Comparison of ENCODE assay signal across 8 mouse cellular contexts in genomic region chr12:55384023-55384749, GRCm38 (mm10). TPM values are rescaled to one million over a fixed set of nuclear protein-coding genes. Genes with fewer than 3 reads are reported as not detected.
DNase-seq lines count a peak whose midpoint lies in the region; ATAC-seq and TF ChIP-seq lines count a peak whose summit lies in the region.

Gene Psma6 (plus strand): TSS chr12:55384222.

- ATAC-seq in erythroid progenitor cell, adult 5-6 weeks (replicated peaks; ENCODE audit: low FRiP score, poor library complexity, severe bottlenecking) = no peak
- ATAC-seq in limb, embryonic 14.5 days (ENCODE audit: low FRiP score, low read depth) = no peak

- intact Hi-C loops in heart, postnatal 36 days (cut with DNase I) = no loop called here

- TF ChIP-seq CTCF in olfactory bulb, adult 2 months (IDR thresholded peaks at IDR 0.05; ENCODE audit: insufficient read depth, low read depth, low read length) = no peak

- no peak within 1 kb of the TSS for H3K4me2 ChIP-seq in limb, embryonic 14.5 days (replicated peaks; ENCODE audit: low read depth, low read length, severe bottlenecking)

- 0 out of 4 replicates have a peak within 1 kb of the TSS, but pooled peaks of 1 of the 2 experiments have one; percentile 10 for H3K4me3 ChIP-seq in ES-E14 (ENCODE audit: insufficient read depth in 1 of 2, low read depth in 1 of 2, low read length in 2 of 2, poor library complexity in 1 of 2, severe bottlenecking in 1 of 2)
- H3K4me3 ChIP-seq in limb, embryonic 14.5 days (replicated peaks; ENCODE audit: low read length) = no peak within 1 kb of the TSS
- no peak within 1 kb of the TSS for H3K4me3 ChIP-seq in olfactory bulb, adult 2 months (ENCODE audit: insufficient read depth, low read depth, low read length)

- peak within 1 kb of the TSS; percentile 21; the same call in 1 of the 2 replicates for H3K9ac ChIP-seq in ES-E14 (ENCODE audit: insufficient read depth, low read depth, low read length, poor library complexity, severe bottlenecking)
- H3K9ac ChIP-seq in limb, embryonic 14.5 days (ENCODE audit: low read depth, low read length, severe bottlenecking) = no peak within 1 kb of the TSS

- TF ChIP-seq POLR2A in limb, embryonic 14.5 days (IDR thresholded peaks at IDR 0.05; ENCODE audit: borderline replicate concordance, extremely low read depth, insufficient read depth, insufficient read length) = no peak
- no peak for TF ChIP-seq POLR2A in olfactory bulb, adult 2 months (IDR thresholded peaks at IDR 0.05; ENCODE audit: insufficient read depth, low read depth, low read length)

- peaks cover 29 to 34% of the 10 kb centered on the region in 2 experiments for H3K4me1 ChIP-seq in ES-E14 (ENCODE audit: control insufficient read depth in 2 of 2, insufficient read depth in 2 of 2, low read length in 2 of 2, poor library complexity in 1 of 2)
- H3K4me1 ChIP-seq in limb, embryonic 14.5 days (ENCODE audit: control insufficient read depth, insufficient read depth, low read length) = 0 out of 2 replicates have a peak, but pooled peaks cover 2% of the 10 kb centered on the region
- no peaks in the 10 kb centered on the region for H3K4me1 ChIP-seq in olfactory bulb, adult 2 months (ENCODE audit: control insufficient read depth, insufficient read depth, low read length)

- H3K9me3 ChIP-seq in ES-E14 (ENCODE audit: control insufficient read depth, insufficient read depth, low read depth, low read length) = no peaks in the 10 kb centered on the region
- no peaks in the 10 kb centered on the region for H3K9me3 ChIP-seq in limb, embryonic 14.5 days (ENCODE audit: control insufficient read depth, low read length)

- no peaks in the 10 kb centered on the region for H3K36me3 ChIP-seq in ES-E14 (ENCODE audit: control insufficient read depth, insufficient read depth, low read length, poor library complexity, severe bottlenecking)
- H3K36me3 ChIP-seq in limb, embryonic 14.5 days (ENCODE audit: control insufficient read depth, insufficient read depth, low read length) = no peaks in the 10 kb centered on the region

- in situ Hi-C loops in ES-E14 (cut with MboI; ENCODE audit: low sequenced_read_pairs in 2 of 2, unreplicated experiment in 2 of 2) = no loop called here

- H3K27ac ChIP-seq in ES-E14 (ENCODE audit: insufficient read depth, low read depth, low read length, poor library complexity, severe bottlenecking) = peak within 1 kb of the TSS; percentile 74
- H3K27ac ChIP-seq in limb, embryonic 14.5 days (replicated peaks; ENCODE audit: low read depth, low read length) = no peak within 1 kb of the TSS
- H3K27ac ChIP-seq in olfactory bulb, adult 2 months (ENCODE audit: insufficient read depth, low read depth, low read length) = no peak within 1 kb of the TSS

- DNase-seq in 3134 (ENCODE audit: extremely low read depth, insufficient read length, low spot score) (peak; percentile 37), ES-E14 (ENCODE audit: low read depth, low spot score) (no peak)
- DNase-seq in heart, postnatal 36 days = no peak
- DNase-seq in limb, embryonic 14.5 days (ENCODE audit: low spot score) = no peak
- DNase-seq in retina, postnatal 1 day = no peak
- no peak for DNase-seq in ovary, adult 18-20 months (ENCODE audit: low spot score)

- no peaks in the 10 kb centered on the region for H3K27me3 ChIP-seq in limb, embryonic 14.5 days (ENCODE audit: control insufficient read depth, insufficient read depth, low read length)

- WGBS in limb, embryonic 14.5 days = 50% methylated on average over 10 of the region's 10 CpGs
- WGBS in olfactory bulb, adult 2 months = 86% methylated on average over 10 of the region's 10 CpGs

TF ChIP-seq in ES-E14, 5 proteins besides CTCF, POLR2A, EP300 and RAD21:
- peak; percentile 62; the same call in 1 of the 2 replicates for TF ChIP-seq ZNF384 (IDR thresholded peaks at IDR 0.05; ENCODE audit: low read depth, low read length)
- TF ChIP-seq MAFK (IDR thresholded peaks at IDR 0.05; ENCODE audit: insufficient read depth, low read depth, low read length) = no peak
- no peak for TF ChIP-seq CHD2 (IDR thresholded peaks at IDR 0.05; ENCODE audit: low read depth, low read length)
- TF ChIP-seq ZC3H11A (IDR thresholded peaks at IDR 0.05; ENCODE audit: borderline replicate concordance, low read depth, low read length) = no peak

RNA-seq across cellular contexts. Expression of gene Psma6, which starts in this region (rescaled TPM):
- total RNA-seq in ES-E14 (2012; rRNA removed) = 148 and 215 TPM in 2 replicates
- 104 and 111 TPM in 2 replicates for total RNA-seq in erythroid progenitor cell, adult 5-6 weeks (2015; ENCODE audit: low replicate concordance)
- 66.7 and 125 TPM in 2 replicates for total RNA-seq in erythroid progenitor cell, adult 5-6 weeks (2017; ENCODE audit: low replicate concordance)
- total RNA-seq in heart, postnatal 36 days (2021) = 100 to 1,000 TPM; 162 to 167 TPM
- 140 and 167 TPM in 2 replicates for polyA plus RNA-seq in limb, embryonic 14.5 days (2012; rRNA removed)
- polyA plus RNA-seq in limb, embryonic 14.5 days (2014; fragmentation: Nextera tagmentation; extraction: Ambion mirVana) = 416 and 425 TPM in 2 replicates
- polyA plus RNA-seq in olfactory bulb, adult 2 months (2012; ENCODE audit: insufficient read depth, insufficient read length, low replicate concordance, missing spikeins) = not detected in 2 replicates
